Mouse (Mus musculus): Measurements from ENCODE around the gene Atg2a. TPM values are rescaled to one million over a fixed set of nuclear protein-coding genes. Genes with fewer than 3 reads are reported as not detected.

Gene Atg2a
- polyA plus RNA-seq, 1 experiment from 2014 or later, result 10.7 TPM

- Histone ChIP-seq H3K4me1 (peaks cover 13% of the 10 kb centered on the region), H3K4me2 (replicated peaks) (peak within 1 kb of the TSS; percentile 78), H3K9ac (peak within 1 kb of the TSS; percentile 84), H3K4me3 (peak within 1 kb of the TSS; percentile 79), H3K27me3 (no peaks in the 10 kb centered on the region), H3K36me3 (peaks cover 33% of the 10 kb centered on the region), H3K27ac (peak within 1 kb of the TSS; percentile 94), H3K9me3 (no peaks in the 10 kb centered on the region)
- peak; percentile 94 for ATAC-seq (ENCODE audit: low FRiP score, low read depth)
- 2% methylated on average over 48 of the region's 48 CpGs for WGBS
Observed at GRCm38 (mm10) chr19:6235084-6236052, 6.1 kb upstream of the Atg2a start, which contains the start of gene Ppp2r5b. Gene Ppp2r5b, minus strand, starts transcription at chr19:6235872.

DNA sequence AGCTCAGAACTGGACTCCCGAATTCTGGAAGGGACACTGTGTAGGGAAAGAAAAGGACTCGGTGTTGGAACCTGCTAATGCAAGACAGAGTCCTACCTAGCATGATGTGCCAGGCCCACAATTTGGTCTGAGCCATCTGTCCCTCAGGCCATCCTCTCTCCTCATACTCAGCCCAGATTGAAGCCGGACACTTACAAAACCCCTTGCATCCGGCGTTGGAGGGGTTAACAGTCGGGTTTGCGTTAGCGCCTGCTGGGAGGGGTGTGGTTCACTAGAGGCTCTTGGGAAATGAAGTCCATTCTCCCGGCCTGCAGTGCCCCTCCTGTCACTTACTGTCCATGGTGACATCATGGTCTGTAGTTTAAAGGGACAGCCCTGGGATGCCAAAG lies 5.4 kb upstream of the Atg2a start:
- no peaks in the 10 kb centered on the region for H3K9me3 ChIP-seq
- H3K4me1 ChIP-seq, result peaks cover 13% of the 10 kb centered on the region
- 0% methylated on average over 9 of the region's 9 CpGs for WGBS
- H3K4me2 ChIP-seq (replicated peaks), result peak overlapping the region; percentile 78
- ATAC-seq (ENCODE audit: low FRiP score, low read depth), result peak; percentile 88
- H3K27ac ChIP-seq, result peak overlapping the region; percentile 94
- peak overlapping the region; percentile 79 for H3K4me3 ChIP-seq
- H3K27me3 ChIP-seq, result no peaks in the 10 kb centered on the region
- H3K36me3 ChIP-seq, result peaks cover 26% of the 10 kb centered on the region
- peak overlapping the region; percentile 84 for H3K9ac ChIP-seq

DNA sequence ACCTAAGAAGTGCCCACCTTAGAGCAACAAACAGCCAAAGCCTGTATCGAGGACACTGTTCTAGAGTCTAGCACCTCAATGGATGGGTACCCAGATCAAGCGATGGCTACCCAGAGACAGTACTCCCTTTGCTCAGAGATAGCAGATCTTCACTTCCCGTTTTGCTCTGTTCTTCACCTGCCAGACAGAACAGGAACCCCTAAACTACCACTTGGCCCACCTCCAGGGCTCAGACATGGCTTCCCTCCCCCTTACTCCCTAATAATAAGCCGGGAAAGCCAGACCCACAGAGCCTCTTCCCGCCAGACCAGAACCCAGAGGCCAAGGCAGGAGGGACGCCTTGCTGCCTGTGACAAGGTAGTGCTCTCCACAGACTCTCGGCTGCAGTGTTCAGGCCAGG lies 4.6 kb upstream of the Atg2a start:
- no peak for ATAC-seq (ENCODE audit: low FRiP score, low read depth)
- H3K4me1 ChIP-seq, result peaks cover 13% of the 10 kb centered on the region
- no peak overlapping the region for H3K4me3 ChIP-seq
- H3K27me3 ChIP-seq, result no peaks in the 10 kb centered on the region
- no peaks in the 10 kb centered on the region for H3K9me3 ChIP-seq
- H3K36me3 ChIP-seq, result peaks cover 18% of the 10 kb centered on the region
- H3K27ac ChIP-seq, result no peak overlapping the region
- H3K4me2 ChIP-seq (replicated peaks), result peak overlapping the region; percentile 78; the same call in 1 of the 2 replicates
- H3K9ac ChIP-seq, result no peak overlapping the region
- 71% methylated on average over 7 of the region's 7 CpGs for WGBS

DNA sequence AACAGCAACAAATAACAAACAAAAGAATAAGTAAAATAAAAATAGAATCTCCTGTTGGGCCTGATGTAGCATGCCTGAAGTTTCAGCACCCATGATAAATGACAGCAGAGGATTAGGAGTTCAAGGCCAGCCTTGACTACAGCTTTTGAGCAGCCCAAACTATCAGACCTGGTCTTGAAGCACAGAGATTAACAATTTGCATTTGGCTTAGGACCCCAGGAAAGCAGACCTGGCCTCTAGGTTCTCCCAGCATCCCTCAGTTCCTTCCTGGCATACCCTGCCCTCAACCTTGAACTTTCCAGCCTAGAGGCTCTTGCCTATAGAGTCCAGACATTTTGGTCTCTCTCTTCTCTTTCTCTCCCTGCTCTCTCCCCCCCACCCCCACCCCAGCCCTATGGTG lies 2.7 kb upstream of the Atg2a start:
- Histone ChIP-seq H3K4me1 (peaks cover 27% of the 10 kb centered on the region), H3K9me3 (no peaks in the 10 kb centered on the region), H3K36me3 (no peaks in the 10 kb centered on the region), H3K9ac (no peak overlapping the region), H3K27me3 (no peaks in the 10 kb centered on the region), H3K27ac (no peak overlapping the region), H3K4me2 (replicated peaks) (no peak overlapping the region), H3K4me3 (no peak overlapping the region)
- no peak for ATAC-seq (ENCODE audit: low FRiP score, low read depth)

DNA sequence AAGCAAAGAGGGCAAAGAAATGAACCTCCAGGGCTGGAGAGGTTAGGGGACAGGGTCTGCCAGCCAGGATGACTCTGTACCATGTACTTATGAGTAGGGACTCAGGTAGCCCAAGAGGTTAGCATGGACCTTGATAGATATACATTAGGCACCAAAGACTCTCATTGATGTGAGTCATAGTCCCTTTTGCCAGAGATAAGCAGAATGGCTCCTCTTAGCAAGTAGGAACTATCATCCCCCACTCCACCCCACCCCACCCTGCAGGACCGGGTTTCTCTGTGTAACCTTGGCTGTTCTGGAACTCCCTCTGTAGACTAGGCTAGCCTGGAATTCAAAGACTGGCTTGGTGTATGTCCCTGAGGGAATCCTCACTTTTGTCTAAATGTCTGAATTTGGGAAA lies 1.3 kb upstream of the Atg2a start:
- H3K27me3 ChIP-seq, result no peaks in the 10 kb centered on the region
- no peak overlapping the region for H3K27ac ChIP-seq
- H3K4me3 ChIP-seq, result no peak overlapping the region
- peaks cover 14% of the 10 kb centered on the region for H3K4me1 ChIP-seq
- H3K9me3 ChIP-seq, result no peaks in the 10 kb centered on the region
- no peak for ATAC-seq (ENCODE audit: low FRiP score, low read depth)
- peaks cover 13% of the 10 kb centered on the region for H3K36me3 ChIP-seq
- no peak overlapping the region for H3K4me2 ChIP-seq (replicated peaks)
- H3K9ac ChIP-seq, result no peak overlapping the region
- WGBS, result 77% methylated on average over 1 of the region's 1 CpGs

DNA sequence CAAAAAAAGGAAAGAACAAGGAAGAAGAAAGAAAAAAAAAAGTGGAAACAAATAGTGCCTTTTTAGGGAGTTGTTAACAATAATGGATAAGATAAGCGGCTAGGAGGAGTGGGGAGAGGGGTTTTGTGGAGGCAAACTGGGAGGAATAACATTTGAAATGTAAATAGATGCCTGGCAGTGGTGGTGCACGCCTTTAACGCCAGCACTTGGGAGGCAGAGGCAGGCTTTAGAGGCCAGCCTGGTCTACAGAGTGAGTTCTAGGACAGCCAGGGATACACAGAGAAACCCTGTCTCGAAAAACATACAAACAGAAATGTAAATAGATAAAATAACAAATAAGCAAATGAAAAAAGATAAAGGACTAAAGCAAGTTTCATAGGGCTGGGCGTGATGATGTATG lies 743 bp upstream of the Atg2a start:
- 34% methylated on average over 5 of the region's 5 CpGs for WGBS
- H3K27ac ChIP-seq, result no peak overlapping the region

GRCm38 (mm10) chr19:6242281-6242680 lies 813 bp downstream of the Atg2a start:
- H3K36me3 ChIP-seq, result peaks cover 35% of the 10 kb centered on the region
- no peaks in the 10 kb centered on the region for H3K9me3 ChIP-seq
- 0% methylated on average over 4 of the region's 4 CpGs for WGBS
- H3K4me2 ChIP-seq (replicated peaks), result peak overlapping the region; percentile 95
- no peaks in the 10 kb centered on the region for H3K27me3 ChIP-seq
- H3K27ac ChIP-seq, result peak overlapping the region; percentile 81; the same call in 1 of the 2 replicates
- peak overlapping the region; percentile 88 for H3K4me3 ChIP-seq
- H3K9ac ChIP-seq, result peak overlapping the region; percentile 94
- H3K4me1 ChIP-seq, result peaks cover 14% of the 10 kb centered on the region
- ATAC-seq (ENCODE audit: low FRiP score, low read depth), result no peak

More for the DNA sequence above, 743 bp upstream of the Atg2a start:
- Histone ChIP-seq H3K4me2 (replicated peaks) (peak overlapping the region; percentile 46), H3K9me3 (no peaks in the 10 kb centered on the region), H3K4me1 (peaks cover 14% of the 10 kb centered on the region), H3K4me3 (peak overlapping the region; percentile 88), H3K36me3 (peaks cover 19% of the 10 kb centered on the region), H3K27me3 (no peaks in the 10 kb centered on the region), H3K9ac (no peak overlapping the region)
- ATAC-seq (ENCODE audit: low FRiP score, low read depth), result no peak

- H3K4me1 ChIP-seq, result peaks cover 14% of the 10 kb centered on the region
- H3K36me3 ChIP-seq, result peaks cover 44% of the 10 kb centered on the region
- 86% methylated on average over 5 of the region's 5 CpGs for WGBS
- no peak overlapping the region for H3K4me3 ChIP-seq
- peak overlapping the region; percentile 95; the same call in 1 of the 2 replicates for H3K4me2 ChIP-seq (replicated peaks)
- ATAC-seq (ENCODE audit: low FRiP score, low read depth), result no peak
- no peaks in the 10 kb centered on the region for H3K9me3 ChIP-seq
- no peak overlapping the region; the same call in 1 of the 2 replicates for H3K9ac ChIP-seq
- H3K27me3 ChIP-seq, result no peaks in the 10 kb centered on the region
- H3K27ac ChIP-seq, result no peak overlapping the region
Observed at GRCm38 (mm10) chr19:6243226-6243625, 1.8 kb downstream of the Atg2a start.

- Histone ChIP-seq H3K9me3 (no peaks in the 10 kb centered on the region), H3K9ac (no peak overlapping the region), H3K27ac (no peak overlapping the region), H3K36me3 (peaks cover 63% of the 10 kb centered on the region), H3K4me3 (no peak overlapping the region), H3K4me2 (replicated peaks) (no peak overlapping the region), H3K4me1 (peaks cover 14% of the 10 kb centered on the region), H3K27me3 (no peaks in the 10 kb centered on the region)
- 81% methylated on average over 1 of the region's 1 CpGs for WGBS
- no peak for ATAC-seq (ENCODE audit: low FRiP score, low read depth)
Observed at GRCm38 (mm10) chr19:6245806-6246205, 4.3 kb downstream of the Atg2a start.

DNA sequence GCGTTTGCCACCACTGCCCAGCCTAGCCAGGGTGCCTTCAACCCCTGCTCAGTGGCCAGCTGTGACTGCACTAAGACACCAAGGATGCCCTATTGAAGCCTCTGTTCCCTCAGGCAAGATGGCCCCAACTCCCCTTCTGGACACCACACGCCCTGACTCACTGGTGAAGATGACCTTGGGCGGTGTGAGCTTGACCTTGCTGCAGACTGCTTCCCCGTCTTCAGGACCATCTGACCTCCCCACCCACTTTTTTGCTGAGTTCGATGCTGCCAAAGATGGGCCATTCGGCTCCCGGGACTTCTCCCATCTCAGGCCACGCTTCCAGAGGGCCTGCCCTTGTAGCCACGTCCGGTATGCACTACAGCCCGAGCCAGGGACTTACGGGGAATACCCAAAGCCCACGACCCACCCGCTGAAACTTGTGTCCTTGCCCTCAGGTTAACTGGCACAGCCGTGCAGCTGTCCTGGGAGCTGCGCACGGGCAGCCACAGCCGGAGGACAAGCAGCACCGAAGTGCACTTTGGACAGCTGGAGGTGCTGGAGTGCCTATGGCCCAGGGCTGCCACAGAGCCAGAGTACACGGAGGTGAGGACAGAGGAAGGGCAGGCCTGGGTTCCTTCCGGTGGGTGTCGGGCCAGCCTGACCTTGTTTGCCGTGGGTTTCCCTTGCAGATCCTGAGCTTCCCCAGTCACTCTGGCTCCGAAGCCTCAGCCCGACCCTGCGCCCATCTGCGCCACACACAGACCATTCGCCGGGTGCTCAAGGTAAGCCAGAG lies 6.2 kb downstream of the Atg2a start:
- ATAC-seq (ENCODE audit: low FRiP score, low read depth), result no peak
- Histone ChIP-seq H3K27ac (no peak overlapping the region), H3K4me3 (no peak overlapping the region), H3K36me3 (peaks cover 82% of the 10 kb centered on the region), H3K9ac (no peak overlapping the region), H3K4me2 (replicated peaks) (no peak overlapping the region), H3K27me3 (no peaks in the 10 kb centered on the region), H3K9me3 (no peaks in the 10 kb centered on the region), H3K4me1 (peaks cover 7% of the 10 kb centered on the region)
- WGBS, result 92% methylated on average over 29 of the region's 29 CpGs

- Histone ChIP-seq H3K9me3 (no peaks in the 10 kb centered on the region), H3K4me3 (no peak overlapping the region), H3K27me3 (no peaks in the 10 kb centered on the region), H3K36me3 (peaks cover 93% of the 10 kb centered on the region), H3K4me1 (no peaks in the 10 kb centered on the region), H3K9ac (no peak overlapping the region), H3K27ac (no peak overlapping the region), H3K4me2 (replicated peaks) (no peak overlapping the region)
- ATAC-seq (ENCODE audit: low FRiP score, low read depth), result no peak
- 91% methylated on average over 4 of the region's 4 CpGs for WGBS
Observed at GRCm38 (mm10) chr19:6253021-6253420, 11.6 kb downstream of the Atg2a start.

- H3K9ac ChIP-seq, result no peak overlapping the region
- H3K27me3 ChIP-seq, result no peaks in the 10 kb centered on the region
- H3K9me3 ChIP-seq, result peaks cover 4% of the 10 kb centered on the region; the same call in 1 of the 2 replicates
- H3K4me3 ChIP-seq, result no peak overlapping the region
- WGBS, result 62% methylated on average over 2 of the region's 2 CpGs
- H3K4me1 ChIP-seq, result no peaks in the 10 kb centered on the region
- no peak overlapping the region for H3K27ac ChIP-seq
- no peak overlapping the region for H3K4me2 ChIP-seq (replicated peaks)
- H3K36me3 ChIP-seq, result peaks cover 70% of the 10 kb centered on the region
- ATAC-seq (ENCODE audit: low FRiP score, low read depth), result no peak
Observed at GRCm38 (mm10) chr19:6260428-6260827, 19.0 kb downstream of the Atg2a start.
